Mouse (Mus musculus): ENCODE measurements around the gene Fbn1.

DNA sequence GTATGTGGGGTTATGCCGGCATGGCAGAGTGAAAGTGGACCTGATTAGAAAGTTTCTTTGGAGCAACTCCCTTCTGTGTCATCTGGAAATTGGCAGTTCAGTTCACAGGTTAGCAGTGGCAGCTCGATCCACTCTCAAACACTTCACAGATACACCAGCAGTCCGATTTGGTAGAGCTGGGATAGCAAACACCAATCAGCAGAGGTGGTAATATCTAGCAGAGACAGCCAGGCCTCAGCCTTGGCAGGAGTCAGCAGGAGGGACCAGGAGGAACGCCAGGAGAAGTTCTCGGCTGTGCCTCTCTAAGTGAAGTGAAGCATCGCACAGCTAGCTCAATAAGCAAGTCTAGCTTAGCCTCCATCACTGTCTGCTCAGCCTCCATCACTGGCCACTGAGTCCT is 74.3 kb downstream of the Fbn1 start:
- TF ChIP-seq POLR2A (IDR thresholded peaks at IDR 0.05; ENCODE audit: borderline replicate concordance, control insufficient read depth, low read depth, low read length) (no peak), CTCF (IDR thresholded peaks at IDR 0.05; ENCODE audit: control insufficient read depth, insufficient read depth, low read length) (no peak)
